Mouse (Mus musculus): Measurements from ENCODE around the gene Myo15. TPM values are rescaled to one million over a fixed set of nuclear protein-coding genes. Genes with fewer than 3 reads are reported as not detected.
A peak's percentile ranks its signal among the peaks of the same experiment; 100 is the strongest.
"Not testable (repeated sequence)": the region's sequence is repeated elsewhere in the genome, so short reads cannot be mapped to it uniquely, and the experiment has no call there.

The Myo15 gene
- total RNA-seq (2021) = under 1 TPM; 0.05 to 0.12 TPM
- long read RNA-seq, experiment 1 = 0 reads
- long read RNA-seq, experiment 2, partial matches to known transcripts = 0 of 1 reads
- long read RNA-seq, experiment 2, other reads (novel, unspliced or antisense) = 1 of 1 reads

- no peak for DNase-seq (ENCODE audit: low spot score in 2 of 2)
These were observed at the start of gene Myo15 for GRCm38 (mm10) chr11:60469039-60469438. TSS of gene Myo15 (plus strand) at chr11:60469339.

GRCm38 (mm10) chr11:60422046-60422668 lies 47.0 kb upstream of the Myo15 start:
- no peak for DNase-seq (ENCODE audit: low spot score in 2 of 2)

GRCm38 (mm10) chr11:60423006-60423405 lies 46.1 kb upstream of the Myo15 start:
- DNase-seq (ENCODE audit: low spot score in 2 of 2) = no peak

GRCm38 (mm10) chr11:60426417-60426816 lies 42.7 kb upstream of the Myo15 start:
- no peak for DNase-seq (ENCODE audit: low spot score in 2 of 2)

DNA sequence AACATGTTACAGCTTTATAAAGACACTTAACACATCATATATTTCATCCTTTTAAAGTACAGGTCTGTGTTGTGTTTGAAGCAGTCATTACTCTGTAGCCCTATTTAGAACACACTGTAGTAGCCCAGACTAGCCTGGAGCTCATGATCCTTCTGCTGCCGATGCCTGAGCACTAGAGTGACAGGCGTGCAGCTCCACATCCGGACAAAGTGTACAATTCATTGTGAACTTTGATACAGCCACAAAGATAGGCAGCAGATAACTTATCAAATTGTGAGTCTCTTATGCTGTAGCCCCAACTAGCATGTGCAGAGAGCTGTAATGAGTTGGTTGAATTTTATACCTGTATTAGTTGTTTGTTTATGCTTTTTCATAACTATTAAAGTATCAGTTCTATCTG lies 41.5 kb upstream of the Myo15 start:
- no peak for DNase-seq (ENCODE audit: low spot score in 2 of 2)

- DNase-seq (ENCODE audit: low spot score in 2 of 2) = no peak
These were observed 35.6 kb upstream of the Myo15 start for GRCm38 (mm10) chr11:60433501-60433900.

- no peak for DNase-seq (ENCODE audit: low spot score in 2 of 2)
These were observed 34.0 kb upstream of the Myo15 start for GRCm38 (mm10) chr11:60435133-60435532.

- peak in 1 of 2 experiments; percentile 5 for DNase-seq (ENCODE audit: low spot score in 2 of 2)
These were observed 32.5 kb upstream of the Myo15 start for GRCm38 (mm10) chr11:60436618-60437017.

- not testable (repeated sequence) for DNase-seq (ENCODE audit: low spot score in 2 of 2)
These were observed 29.5 kb upstream of the Myo15 start for GRCm38 (mm10) chr11:60439621-60440020.

- no peak for DNase-seq (ENCODE audit: low spot score in 2 of 2)
These were observed 29.0 kb upstream of the Myo15 start for GRCm38 (mm10) chr11:60440176-60440575.

GRCm38 (mm10) chr11:60442896-60443295 lies 26.2 kb upstream of the Myo15 start:
- DNase-seq (ENCODE audit: low spot score in 2 of 2) = no peak

DNA sequence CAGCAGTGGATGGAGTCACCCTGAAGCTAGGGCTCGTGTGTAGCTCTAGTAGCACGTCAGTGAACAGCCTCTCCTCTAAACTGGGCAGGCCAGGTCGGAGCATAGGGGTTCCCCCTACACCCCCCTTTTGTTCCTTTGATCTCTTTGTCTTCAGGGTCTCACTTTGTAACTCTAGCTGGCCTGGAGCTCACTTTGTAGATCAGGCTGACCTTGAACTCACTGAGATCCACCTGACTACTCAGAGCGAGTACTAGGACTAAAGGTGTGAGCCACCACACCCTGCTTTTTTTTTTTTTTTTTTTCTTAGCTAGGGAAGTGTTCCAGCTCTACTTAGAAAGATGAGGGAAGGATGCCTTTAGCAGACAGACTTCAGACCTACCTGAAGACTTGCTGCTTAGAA lies 25.1 kb upstream of the Myo15 start:
- DNase-seq (ENCODE audit: low spot score in 2 of 2) = no peak

DNA sequence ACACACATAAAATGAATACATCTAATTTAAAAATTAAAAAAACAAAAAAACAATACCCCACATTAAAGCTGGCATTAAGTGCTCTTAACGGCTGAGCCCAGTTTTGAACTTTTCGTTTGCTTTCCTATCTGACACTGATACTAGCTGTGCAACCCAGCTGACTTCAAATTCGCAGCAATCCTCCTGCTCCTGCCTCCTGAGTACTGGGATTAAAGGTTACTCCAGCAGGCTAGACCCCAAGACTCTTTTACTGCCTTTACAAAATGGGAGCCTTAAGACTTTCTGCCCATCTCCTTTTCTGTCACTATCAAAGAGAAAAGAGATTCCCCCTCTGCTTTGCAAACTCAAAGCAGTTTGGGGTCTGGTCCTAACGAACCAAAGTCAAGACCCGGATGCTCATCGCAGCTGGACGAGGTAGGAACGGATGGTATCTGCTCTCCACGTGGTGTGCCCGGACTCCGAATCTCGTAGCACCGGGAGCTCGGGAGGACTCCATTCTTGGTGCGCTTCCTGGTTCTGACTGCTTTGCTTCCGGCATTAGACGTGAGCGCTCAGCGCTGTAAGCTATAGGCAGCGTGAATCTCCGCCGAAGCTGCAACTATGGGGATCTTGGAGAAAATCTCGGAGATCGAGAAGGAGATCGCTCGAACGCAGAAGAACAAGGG lies 14.9 kb upstream of the Myo15 start, which contains the start of gene Drg2:
Drg2 (plus strand) TSS at position 512 of the 665 bp plus-strand sequence.
- DNase-seq (ENCODE audit: low spot score in 2 of 2) = peak; percentile 89 to 90

GRCm38 (mm10) chr11:60454745-60455087 lies 14.4 kb upstream of the Myo15 start:
- no peak for DNase-seq (ENCODE audit: low spot score in 2 of 2)

- DNase-seq (ENCODE audit: low spot score in 2 of 2) = no peak
These were observed 11.2 kb upstream of the Myo15 start for GRCm38 (mm10) chr11:60457973-60458372.

GRCm38 (mm10) chr11:60465943-60466380 lies 3.2 kb upstream of the Myo15 start:
- peak in 1 of 2 experiments; percentile 34 for DNase-seq (ENCODE audit: low spot score in 2 of 2)

DNA sequence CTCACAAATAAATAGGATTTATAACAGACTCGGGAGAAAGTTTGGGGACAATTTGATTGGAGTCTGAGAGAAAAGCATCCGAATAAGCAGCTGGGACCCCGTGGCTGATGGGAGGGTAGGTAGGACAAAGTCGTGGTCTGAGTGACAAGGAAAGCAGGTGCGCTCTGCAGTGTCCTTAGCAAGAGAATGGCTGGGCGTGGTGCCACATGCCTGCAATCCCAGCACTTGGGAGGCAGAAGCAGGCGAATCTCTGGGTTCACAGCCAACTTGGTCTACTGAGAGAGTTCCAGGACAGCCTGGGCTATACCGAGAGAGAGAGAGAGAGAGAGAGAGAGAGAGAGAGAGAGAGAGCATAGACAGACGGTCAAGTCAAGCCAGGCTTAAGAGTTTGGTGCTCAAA lies 1.6 kb downstream of the Myo15 start:
- no peak for DNase-seq (ENCODE audit: low spot score in 2 of 2)

- DNase-seq (ENCODE audit: low spot score in 2 of 2) = no peak
These were observed 5.4 kb downstream of the Myo15 start for GRCm38 (mm10) chr11:60474534-60474933.

DNA sequence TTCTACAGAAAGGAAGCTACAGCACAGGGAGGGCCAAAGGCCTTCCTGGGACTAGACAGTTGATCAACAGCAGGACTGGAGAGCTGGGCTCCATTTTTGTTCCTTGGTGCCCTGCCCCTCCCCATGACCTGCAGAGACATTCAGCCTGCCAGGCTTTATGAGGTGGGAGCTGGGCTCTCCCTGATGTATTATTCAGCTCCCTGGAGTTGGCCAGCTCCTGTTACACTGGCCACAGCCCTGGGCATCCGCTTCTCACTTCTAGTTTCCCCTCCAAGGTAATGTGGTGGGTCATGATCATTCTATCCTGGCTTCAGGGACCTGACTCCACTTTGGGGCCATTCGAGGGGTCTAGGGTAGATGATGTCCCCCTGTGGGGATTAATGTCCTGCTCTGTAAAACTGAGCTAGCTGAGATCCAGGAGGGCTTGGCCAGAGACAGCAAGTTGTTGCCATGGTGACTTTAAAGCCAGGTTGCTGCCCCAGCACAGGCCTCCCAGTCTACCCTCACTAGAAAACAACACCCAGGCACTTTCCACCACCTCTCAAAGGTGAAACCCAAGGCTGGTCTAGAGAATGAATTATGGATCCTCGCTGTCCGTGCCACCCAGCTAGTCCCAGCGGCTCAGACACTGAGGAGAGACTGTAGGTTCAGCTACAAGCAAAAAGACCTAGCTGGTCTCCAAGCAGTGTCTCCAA lies 6.7 kb downstream of the Myo15 start:
- no peak for DNase-seq (ENCODE audit: low spot score in 2 of 2)

DNA sequence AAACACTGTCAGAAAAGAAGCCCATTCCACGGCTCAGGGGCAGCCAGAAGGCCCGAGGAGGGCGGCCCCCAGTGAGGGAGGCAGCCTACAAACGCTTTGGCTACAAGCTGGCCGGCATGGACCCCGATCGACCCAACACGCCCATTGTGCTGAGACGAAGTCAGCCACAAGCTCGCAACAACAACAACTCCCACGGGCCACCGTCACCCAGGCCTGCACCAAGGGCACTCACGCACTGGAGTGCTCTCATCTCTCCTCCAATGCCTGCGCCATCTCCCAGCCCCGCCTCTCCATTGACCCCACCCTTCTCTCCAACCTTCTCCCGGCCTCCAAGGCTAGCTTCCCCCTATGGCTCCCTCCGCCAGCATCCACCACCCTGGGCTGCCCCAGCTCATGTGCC lies 9.0 kb downstream of the Myo15 start:
- no peak for DNase-seq (ENCODE audit: low spot score in 2 of 2)

GRCm38 (mm10) chr11:60486267-60486666 lies 17.1 kb downstream of the Myo15 start:
- DNase-seq (ENCODE audit: low spot score in 2 of 2) = no peak

DNA sequence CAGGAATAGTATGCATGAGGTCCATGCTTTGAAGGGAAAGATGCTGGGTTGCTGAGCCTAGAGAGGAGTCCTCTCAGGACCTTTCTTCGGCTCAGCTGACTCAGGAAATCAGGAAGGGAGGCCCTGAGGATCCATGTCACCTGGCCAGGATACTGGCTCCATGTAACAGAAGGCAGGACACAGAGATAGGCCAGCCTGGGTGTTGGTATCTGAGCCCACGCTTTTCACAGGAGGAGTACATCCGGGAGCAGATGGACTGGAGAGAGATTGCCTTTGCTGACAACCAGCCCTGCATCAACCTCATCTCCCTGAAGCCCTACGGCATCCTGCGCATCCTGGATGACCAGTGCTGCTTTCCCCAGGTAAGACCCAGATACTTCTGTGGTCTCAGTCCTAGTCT lies 23.6 kb downstream of the Myo15 start:
- DNase-seq (ENCODE audit: low spot score in 2 of 2) = no peak

Measured in left cerebral cortex, adult 18-20 months (tissue).